Mouse (Mus musculus) C2C12 (cell line): Measurements from ENCODE around the gene Capzb. TPM values are rescaled to one million over a fixed set of nuclear protein-coding genes. Genes with fewer than 3 reads are reported as not detected.

Source experiments
- H3K27me3 ChIP-seq: one replicate; pipeline ENCODE4 v1.6.1; 2011; ENCODE audit not compliant: control insufficient read depth, insufficient read depth, insufficient read length
- H3K36me3 ChIP-seq: one replicate; pipeline ENCODE4 v1.6.1; 2011; ENCODE audit not compliant: control insufficient read depth, insufficient read depth
- H3K4me3 ChIP-seq: one replicate; pipeline ENCODE4 v1.5.1; 2011; ENCODE audit warnings: mild to moderate bottlenecking, control low read depth; ENCODE audit not compliant: poor library complexity, insufficient read depth, severe bottlenecking
- H3K79me2 ChIP-seq: one replicate; pipeline ENCODE4 v1.6.1; 2011; ENCODE audit not compliant: control insufficient read depth, insufficient read depth
- H3K79me3 ChIP-seq: one replicate; pipeline ENCODE4 v1.6.1; 2011; ENCODE audit warnings: low read depth, control low read depth
- H3ac ChIP-seq: one replicate; pipeline ENCODE3; 2011; ENCODE audit warnings: low read depth; ENCODE audit not compliant: control insufficient read depth, insufficient read length
- CEBPB ChIP-seq: IDR thresholded peaks from one replicate; pipeline ENCODE4 v1.6.1; 2011; ENCODE audit warnings: low read depth, mild to moderate bottlenecking, control low read depth, moderate library complexity
- CTCF ChIP-seq: IDR thresholded peaks from one replicate; pipeline ENCODE4 v1.5.1; 2011; ENCODE audit not compliant: control insufficient read depth, insufficient read depth, insufficient read length
- FOSL1 ChIP-seq: IDR thresholded peaks from one replicate; pipeline ENCODE4 v1.8.0; 2011; ENCODE audit warnings: mild to moderate bottlenecking, low read length; ENCODE audit not compliant: poor library complexity, insufficient read depth, severe bottlenecking
- MAX ChIP-seq: IDR thresholded peaks from one replicate; pipeline ENCODE4 v1.6.1; 2011; ENCODE audit warnings: mild to moderate bottlenecking, control low read depth
- MYOD1 ChIP-seq: IDR thresholded peaks from one replicate; pipeline ENCODE4 v1.6.1; 2011; ENCODE audit warnings: low read depth; ENCODE audit not compliant: control insufficient read depth, insufficient read length
- MYOG ChIP-seq: IDR thresholded peaks from one replicate; pipeline ENCODE4 v1.6.1; 2011; ENCODE audit not compliant: control insufficient read depth, insufficient read length; ENCODE audit errors: extremely low read depth
- USF1 ChIP-seq: IDR thresholded peaks from one replicate; pipeline ENCODE4 v1.6.1; 2011; ENCODE audit warnings: low read depth, mild to moderate bottlenecking, control low read depth, moderate library complexity
- polyA plus RNA-seq: library from polyadenylated mRNA; unstranded; fragments of >200 nt; fragmentation: generic; extraction: Trizol; gene quantifications from one replicate; pipeline ENCODE4 v1.2.1, GENCODE M21; 2012; ENCODE audit warnings: missing spikeins

Capzb gene
- polyA plus RNA-seq, 1 experiment = 362 TPM

DNA sequence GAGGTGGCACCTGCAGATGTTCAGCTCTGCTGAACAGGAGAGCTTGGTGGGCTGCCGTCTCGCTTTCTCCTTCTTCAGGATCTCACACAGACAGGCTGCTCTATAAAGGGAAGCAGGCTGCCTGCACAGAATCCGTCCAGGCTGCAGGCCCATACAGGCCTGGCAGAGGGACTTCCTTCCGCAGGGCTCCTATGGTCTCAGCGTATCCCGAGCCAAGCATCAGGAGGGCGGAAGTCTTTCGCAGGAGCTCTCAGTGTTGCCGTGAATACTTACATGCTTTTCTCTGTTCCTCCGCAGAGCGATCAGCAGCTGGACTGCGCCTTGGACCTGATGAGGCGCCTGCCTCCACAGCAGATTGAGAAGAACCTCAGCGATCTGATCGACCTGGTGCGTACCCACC is 45.9 kb downstream of the Capzb start:
- Histone ChIP-seq H3K36me3 (peaks cover 34% of the 10 kb centered on the region), H3ac (no peak overlapping the region), H3K79me3 (peaks cover 63% of the 10 kb centered on the region), H3K79me2 (peaks cover 96% of the 10 kb centered on the region), H3K27me3 (no peaks in the 10 kb centered on the region), H3K4me3 (no peak overlapping the region)
- TF ChIP-seq MAX (no peak), MYOG (no peak), USF1 (no peak), CTCF (no peak), MYOD1 (no peak), FOSL1 (no peak), CEBPB (no peak)

DNA sequence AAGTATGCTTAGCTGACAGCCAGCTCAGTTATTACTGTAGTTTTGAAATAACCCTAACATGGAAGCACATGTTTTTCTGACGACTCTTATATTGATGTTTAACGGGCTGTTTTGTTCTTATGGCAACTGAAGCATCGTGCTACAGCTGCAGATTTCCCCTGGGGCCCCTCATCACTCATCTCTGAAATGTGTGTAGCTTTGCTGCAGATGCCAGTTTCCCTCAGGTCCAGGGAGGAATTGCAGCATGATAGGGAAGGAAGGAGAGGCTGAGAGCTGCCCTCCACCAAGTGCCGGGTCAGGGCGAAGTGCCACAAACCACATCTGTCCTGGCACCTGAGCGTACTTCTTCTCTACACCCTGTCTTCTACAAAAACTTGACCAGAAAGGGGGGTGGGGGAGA is 47.6 kb downstream of the Capzb start:
- peaks cover 38% of the 10 kb centered on the region for H3K36me3 ChIP-seq

DNA sequence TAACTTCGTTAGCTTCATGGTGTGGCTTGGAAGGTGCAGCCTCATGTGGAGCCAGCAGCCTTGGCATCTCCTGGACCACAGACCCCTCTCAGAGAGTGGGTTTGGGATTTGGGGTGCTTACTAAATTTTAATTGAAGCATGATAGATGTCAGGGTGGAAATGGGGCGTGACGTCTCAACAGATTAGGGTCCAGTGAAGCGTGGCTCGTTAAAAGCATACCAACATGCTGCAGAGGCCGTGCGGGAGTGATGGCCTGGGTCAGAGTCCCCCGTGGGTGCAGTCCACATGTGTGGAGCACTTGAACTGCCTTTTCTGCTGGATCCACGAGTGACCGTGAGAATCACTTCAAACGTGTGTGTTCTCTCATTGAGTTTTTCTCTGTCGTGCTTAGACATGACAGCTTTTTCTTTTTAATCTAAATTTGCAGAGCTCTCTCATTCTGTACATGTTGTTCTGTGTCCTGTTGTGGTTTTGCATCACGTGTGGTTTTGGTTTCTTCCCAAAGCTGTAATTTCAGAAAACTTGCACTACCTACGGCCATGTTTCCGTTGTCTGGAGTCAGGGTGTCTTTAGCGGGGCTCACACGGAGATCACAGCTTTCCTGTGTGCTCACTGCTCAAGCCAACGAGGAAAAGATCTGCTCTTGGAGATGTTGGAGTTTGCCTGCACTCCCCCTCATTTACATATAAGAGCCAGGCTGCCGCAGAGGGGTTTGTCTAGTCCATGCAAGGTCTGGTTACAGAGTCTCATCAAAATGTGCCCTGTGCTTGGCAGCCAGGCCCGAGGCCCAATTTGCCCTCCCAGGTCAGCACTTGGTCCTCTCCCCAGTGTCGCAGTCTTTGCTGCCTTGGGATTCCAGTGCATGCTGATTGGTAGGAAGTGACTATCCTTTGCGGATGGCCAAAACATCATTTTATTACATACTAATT is 49.2 kb downstream of the Capzb start:
- Histone ChIP-seq H3K4me3 (no peak overlapping the region), H3K27me3 (no peaks in the 10 kb centered on the region), H3K79me2 (peaks cover 96% of the 10 kb centered on the region), H3ac (no peak overlapping the region), H3K79me3 (peaks cover 50% of the 10 kb centered on the region), H3K36me3 (peaks cover 38% of the 10 kb centered on the region)
- TF ChIP-seq FOSL1 (no peak), MYOD1 (no peak), CTCF (no peak), USF1 (no peak), MYOG (no peak), CEBPB (no peak), MAX (no peak)

More for the DNA sequence above, 47.6 kb downstream of the Capzb start:
- Histone ChIP-seq H3K4me3 (no peak overlapping the region), H3K79me3 (peaks cover 52% of the 10 kb centered on the region), H3K79me2 (peaks cover 96% of the 10 kb centered on the region), H3ac (no peak overlapping the region), H3K27me3 (no peaks in the 10 kb centered on the region)
- TF ChIP-seq MAX (no peak), CEBPB (no peak), MYOD1 (no peak), CTCF (no peak), USF1 (no peak), FOSL1 (no peak), MYOG (no peak)

DNA sequence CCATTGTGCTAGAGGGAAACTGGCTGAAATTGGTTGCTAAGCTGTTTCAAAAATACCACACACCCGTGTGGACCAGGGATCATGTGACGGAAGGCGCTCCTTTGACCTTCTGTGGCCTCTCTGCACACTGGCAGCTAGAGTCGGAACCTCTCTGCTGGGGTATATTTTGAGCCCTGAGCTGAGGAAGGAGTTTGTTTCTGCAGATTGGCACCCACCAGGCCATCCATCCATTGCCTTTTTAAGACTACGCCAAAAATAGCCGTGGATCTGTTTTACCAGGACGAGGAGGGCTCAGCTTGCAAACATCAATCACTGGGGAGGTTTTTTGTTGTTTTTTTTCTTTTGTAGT is 49.9 kb downstream of the Capzb start:
- H3ac ChIP-seq = no peak overlapping the region
- no peaks in the 10 kb centered on the region for H3K27me3 ChIP-seq
- H3K36me3 ChIP-seq = peaks cover 41% of the 10 kb centered on the region
- peaks cover 96% of the 10 kb centered on the region for H3K79me2 ChIP-seq
- peaks cover 50% of the 10 kb centered on the region for H3K79me3 ChIP-seq
- H3K4me3 ChIP-seq = no peak overlapping the region
- TF ChIP-seq MYOD1 (no peak), CEBPB (no peak), FOSL1 (no peak), CTCF (no peak), MYOG (no peak), MAX (no peak), USF1 (no peak)

DNA sequence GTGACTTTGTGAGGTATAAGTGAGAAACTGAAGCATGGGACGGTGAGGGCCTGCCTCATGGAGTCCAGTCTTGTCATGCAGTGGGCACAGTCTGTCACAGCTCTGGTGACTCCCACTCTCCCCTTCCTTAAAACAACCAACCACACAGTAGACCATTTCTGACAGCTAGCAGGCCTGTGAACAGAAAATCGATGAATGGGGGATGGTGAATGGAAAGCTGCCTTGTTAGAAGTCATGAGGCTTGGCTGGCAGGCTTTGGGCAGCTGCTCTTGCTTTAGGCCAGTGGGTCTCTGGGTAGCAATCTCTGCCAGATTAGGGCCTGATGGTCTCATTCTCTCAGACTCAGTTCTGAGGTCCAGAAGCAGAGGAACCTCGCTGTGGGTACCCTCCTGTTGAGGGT is 51.5 kb downstream of the Capzb start:
- peaks cover 48% of the 10 kb centered on the region for H3K79me3 ChIP-seq
- peaks cover 36% of the 10 kb centered on the region for H3K36me3 ChIP-seq
- no peak overlapping the region for H3K4me3 ChIP-seq
- TF ChIP-seq FOSL1 (no peak), CEBPB (no peak), CTCF (no peak), MYOD1 (no peak), USF1 (no peak), MYOG (no peak), MAX (no peak)
- H3K27me3 ChIP-seq = no peaks in the 10 kb centered on the region
- H3ac ChIP-seq = no peak overlapping the region
- peaks cover 96% of the 10 kb centered on the region for H3K79me2 ChIP-seq

DNA sequence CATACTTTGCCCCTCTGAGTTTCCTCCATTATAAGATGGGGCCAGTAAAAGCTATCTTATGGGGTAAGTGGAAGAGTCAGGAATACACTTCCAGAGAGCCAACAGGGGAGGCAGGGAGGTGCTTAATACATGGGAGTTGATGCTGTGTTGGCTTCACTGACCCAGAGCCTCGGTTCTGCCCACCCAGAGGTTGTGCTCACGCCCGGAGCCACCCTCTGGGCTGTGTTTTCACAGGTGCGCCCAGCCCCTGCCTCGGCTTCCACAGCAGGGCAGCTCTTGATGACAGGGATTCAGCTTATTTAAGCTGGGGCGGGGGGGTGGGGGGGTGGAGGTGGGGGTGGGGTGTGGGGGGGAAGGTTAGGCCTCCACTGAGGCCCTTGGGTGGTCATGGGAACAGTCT is 52.1 kb downstream of the Capzb start:
- TF ChIP-seq USF1 = no peak
- no peak for TF ChIP-seq MYOD1
- TF ChIP-seq FOSL1 = no peak
- TF ChIP-seq CTCF = no peak
- no peak for TF ChIP-seq CEBPB
- TF ChIP-seq MYOG = no peak
- no peak for TF ChIP-seq MAX
- H3K79me3 ChIP-seq = peaks cover 50% of the 10 kb centered on the region
- no peak overlapping the region for H3ac ChIP-seq
- H3K27me3 ChIP-seq = no peaks in the 10 kb centered on the region
- H3K79me2 ChIP-seq = peaks cover 96% of the 10 kb centered on the region
- H3K36me3 ChIP-seq = peaks cover 30% of the 10 kb centered on the region
- no peak overlapping the region for H3K4me3 ChIP-seq
